Mouse (Mus musculus) left cerebral cortex, postnatal 25 days (tissue): ENCODE results near the gene Wars. TPM values are rescaled to one million over a fixed set of nuclear protein-coding genes. Genes with fewer than 3 reads are reported as not detected.
"Not testable (repeated sequence)": the region's sequence is repeated elsewhere in the genome, so short reads cannot be mapped to it uniquely, and the experiment has no call there.

Experiments used
- DNase-seq, 2 experiments: peaks; one replicate each; pipeline ENCODE4 v3.0.0; 2022; ENCODE audit warnings: low spot score in 2 of 2, mixed read lengths in 1 of 2
- intact Hi-C: fragments of 180-260 bp; cut with DNase I; formaldehyde crosslinking; loops from one replicate; pipeline ENCODE4 v1.15.1; 2025
- total RNA-seq, 2 experiments: library from RNA; stranded (reverse); gene quantifications; 2 replicates each; pipeline ENCODE4 v1.2.3; 2021

The Wars gene
- total RNA-seq, 2 experiments from 2014 or later = 87.2 to 93.6 TPM

- DNase-seq = no peak
- intact Hi-C loops = no loop called here
These were observed 28.9 kb downstream of the Wars start for GRCm38 (mm10) chr12:108865007-108865494.

DNA sequence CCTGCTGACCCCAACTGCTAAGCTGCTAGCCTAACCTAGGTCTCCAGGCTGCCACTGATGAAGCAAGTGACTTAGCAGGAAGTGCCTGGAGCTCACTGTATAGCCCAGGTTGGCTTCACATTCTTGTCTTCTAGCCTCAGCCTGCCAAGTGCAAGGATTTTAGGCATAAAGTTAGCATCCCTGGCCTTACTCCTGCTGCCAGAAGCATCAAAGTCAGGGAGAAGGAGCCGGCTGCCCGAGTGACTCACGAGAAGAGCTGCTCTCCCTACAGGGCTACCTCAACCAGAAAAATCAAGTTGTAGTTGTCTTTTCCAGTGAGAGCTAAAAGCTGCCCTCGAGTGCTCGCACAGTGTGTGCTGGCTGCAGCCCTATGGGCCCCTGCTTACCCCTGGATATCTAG is 35.5 kb downstream of the Wars start:
- intact Hi-C loops = no loop called here

GRCm38 (mm10) chr12:108857589-108858184 is 36.3 kb downstream of the Wars start:
- intact Hi-C loops = no loop called here
- no peak for DNase-seq

More for the DNA sequence above, 35.5 kb downstream of the Wars start:
- DNase-seq = no peak

- DNase-seq = no peak
- intact Hi-C loops = no loop called here
These were observed 36.9 kb downstream of the Wars start for GRCm38 (mm10) chr12:108857109-108857508.

DNA sequence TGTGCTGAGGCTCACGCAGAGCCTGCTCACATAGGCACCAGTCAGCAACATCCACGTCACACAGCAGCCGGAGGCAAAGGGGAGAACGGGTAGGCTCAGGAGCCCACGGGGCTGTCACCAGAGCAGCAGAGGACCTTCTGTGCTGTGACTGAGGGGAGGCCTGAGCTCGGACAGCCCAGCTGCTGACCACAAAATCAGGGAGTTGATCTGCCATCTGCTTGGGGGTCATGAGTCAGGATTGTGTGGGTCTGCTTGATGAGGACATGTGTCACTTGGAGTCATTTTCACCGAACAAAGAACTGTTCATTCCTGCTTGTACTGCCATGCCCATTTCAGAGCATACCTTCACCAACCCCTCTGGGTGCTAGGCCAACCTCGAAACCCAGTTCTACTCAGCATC is 37.8 kb downstream of the Wars start:
- intact Hi-C loops = no loop called here
- no peak for DNase-seq

DNA sequence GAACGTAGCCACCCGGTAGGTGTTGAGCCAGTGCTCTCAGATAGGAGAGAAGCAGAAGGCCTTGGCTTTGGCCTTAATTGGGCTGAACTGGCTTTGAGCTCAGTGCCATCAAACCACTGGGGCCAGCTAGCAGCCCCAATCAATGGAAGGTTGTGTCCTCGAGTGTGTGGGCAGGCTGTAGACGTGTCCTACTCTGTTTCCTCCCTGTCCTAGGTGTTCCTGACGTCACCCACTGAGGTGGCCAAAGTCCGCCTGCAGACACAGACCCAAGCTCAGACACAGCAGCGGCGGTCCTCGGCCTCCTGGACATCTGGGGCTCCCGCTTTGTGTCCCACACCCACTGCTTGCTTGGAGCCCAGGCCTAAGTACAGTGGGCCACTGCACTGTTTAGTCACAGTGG is 38.9 kb downstream of the Wars start:
- no peak for DNase-seq
- intact Hi-C loops = no loop called here

- DNase-seq = no peak
- intact Hi-C loops = no loop called here
These were observed 41.2 kb downstream of the Wars start for GRCm38 (mm10) chr12:108852822-108853221.

DNA sequence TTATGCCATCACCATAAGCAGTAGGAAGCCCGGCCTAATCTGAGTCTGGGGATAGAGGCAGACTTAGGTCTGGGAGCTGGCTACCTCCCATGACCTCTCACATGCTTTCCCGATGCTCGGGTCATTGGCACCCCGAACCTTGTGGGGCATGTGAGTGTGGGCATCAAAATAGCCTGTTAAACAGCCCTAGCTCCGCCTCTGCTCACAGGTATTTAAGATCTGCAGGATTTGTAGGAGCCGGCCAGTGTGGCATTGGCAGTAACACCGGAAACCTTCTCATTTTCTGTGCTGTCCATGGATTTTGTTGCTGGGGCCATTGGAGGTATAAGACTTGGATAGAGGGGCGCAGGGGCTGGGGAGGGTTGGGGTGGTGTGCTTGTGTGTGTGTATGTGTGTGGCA is 43.1 kb downstream of the Wars start:
- intact Hi-C loops = no loop called here

GRCm38 (mm10) chr12:108850129-108850528 is 43.8 kb downstream of the Wars start:
- intact Hi-C loops = no loop called here
- no peak for DNase-seq

More for the DNA sequence above, 43.1 kb downstream of the Wars start:
- no peak for DNase-seq

GRCm38 (mm10) chr12:108849488-108850022 is 44.4 kb downstream of the Wars start:
- intact Hi-C loops = no loop called here
- DNase-seq = no peak

GRCm38 (mm10) chr12:108848033-108848432 is 45.9 kb downstream of the Wars start:
- not testable (repeated sequence) for DNase-seq

DNA sequence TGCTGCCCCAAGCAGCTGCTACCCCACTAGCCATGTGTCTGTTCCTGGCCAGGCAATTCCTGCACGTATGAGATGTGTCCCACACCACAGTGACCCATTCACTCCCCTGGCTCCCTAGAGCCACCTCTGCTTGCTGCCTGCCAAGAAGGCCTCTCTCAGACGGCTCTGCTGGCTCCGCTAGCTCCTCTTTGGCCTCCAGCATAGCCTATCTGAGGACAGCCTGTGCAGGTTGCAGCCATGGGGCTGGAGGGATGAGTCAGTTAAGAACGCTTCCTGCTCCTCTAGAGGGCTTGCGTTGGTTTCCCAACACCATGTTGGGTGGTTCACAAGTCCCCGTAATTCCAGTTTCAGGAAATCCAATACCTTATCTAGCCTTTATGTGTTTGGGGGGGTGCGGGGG is 51.3 kb downstream of the Wars start:
- intact Hi-C loops = no loop called here
- no peak for DNase-seq

More at GRCm38 (mm10) chr12:108848033-108848432, 45.9 kb downstream of the Wars start:
- intact Hi-C loops = not testable (repeated sequence)

DNA sequence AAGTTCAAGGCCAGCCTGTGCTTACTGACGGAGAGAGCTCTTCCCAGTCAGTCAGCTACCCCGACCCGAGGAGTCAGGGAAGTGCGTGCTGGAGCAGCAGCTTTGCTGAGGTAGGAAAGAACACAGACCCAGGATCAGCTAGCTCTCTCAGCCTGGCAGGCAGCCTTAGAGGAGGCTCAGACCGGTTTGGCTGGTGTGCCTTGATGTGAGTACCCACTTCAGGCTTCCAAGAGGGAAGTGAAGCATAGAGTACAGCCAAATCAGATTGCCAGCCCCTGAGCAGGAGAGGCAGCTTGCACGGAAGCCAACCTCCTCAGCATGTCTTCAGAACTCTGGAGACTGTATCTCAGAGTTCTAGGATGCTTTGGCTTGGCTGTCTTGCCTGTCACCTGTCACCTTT is 52.8 kb downstream of the Wars start:
- intact Hi-C loops = no loop called here
- peak in 1 of 2 experiments; percentile 33 for DNase-seq

- intact Hi-C loops = loop anchor here (2.0 kb wide), 1 partner anchor 42 kb away; no protein-coding TSS in a partner anchor
- DNase-seq = no peak
These were observed 57.3 kb downstream of the Wars start for GRCm38 (mm10) chr12:108836722-108837121.

DNA sequence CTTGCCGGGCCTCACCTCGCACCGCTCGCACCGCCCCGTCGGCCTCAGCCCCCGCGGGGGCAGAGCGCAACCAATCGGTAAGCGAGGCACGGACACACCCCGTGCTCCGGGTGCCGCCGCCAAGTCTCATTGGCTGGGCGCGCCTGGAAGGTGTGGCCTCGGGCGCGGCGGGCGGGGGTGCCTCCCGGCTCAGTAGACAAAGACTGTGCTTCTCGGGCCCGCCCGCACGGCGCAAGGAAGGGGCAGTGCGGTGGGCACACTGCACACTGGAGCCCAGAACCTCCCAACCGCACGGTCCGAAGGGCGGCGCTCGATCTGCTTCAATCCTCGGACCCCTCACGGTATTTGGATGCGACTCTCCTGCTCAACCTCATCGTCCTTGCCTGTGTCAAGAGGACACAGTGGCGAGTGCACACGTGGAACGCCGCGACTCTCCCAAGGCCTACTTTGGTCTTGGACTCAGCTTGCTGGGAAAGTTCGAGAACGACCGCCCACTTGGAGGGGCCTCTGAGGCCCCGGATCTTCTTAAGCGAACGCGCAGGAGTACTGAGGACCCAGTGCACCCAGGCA is 58.0 kb downstream of the Wars start, which contains the start of the genes Slc25a29 and Slc25a47:
Gene Slc25a29 (minus strand): TSS at position 44 of the 570 bp plus-strand sequence.
Gene Slc25a47 (plus strand): TSS at position 207 of the 570 bp plus-strand sequence.
- intact Hi-C loops = loop anchor here (2.0 kb wide), 1 partner anchor 41 kb away; no protein-coding TSS in a partner anchor
- peak; percentile 97 to 98 for DNase-seq

DNA sequence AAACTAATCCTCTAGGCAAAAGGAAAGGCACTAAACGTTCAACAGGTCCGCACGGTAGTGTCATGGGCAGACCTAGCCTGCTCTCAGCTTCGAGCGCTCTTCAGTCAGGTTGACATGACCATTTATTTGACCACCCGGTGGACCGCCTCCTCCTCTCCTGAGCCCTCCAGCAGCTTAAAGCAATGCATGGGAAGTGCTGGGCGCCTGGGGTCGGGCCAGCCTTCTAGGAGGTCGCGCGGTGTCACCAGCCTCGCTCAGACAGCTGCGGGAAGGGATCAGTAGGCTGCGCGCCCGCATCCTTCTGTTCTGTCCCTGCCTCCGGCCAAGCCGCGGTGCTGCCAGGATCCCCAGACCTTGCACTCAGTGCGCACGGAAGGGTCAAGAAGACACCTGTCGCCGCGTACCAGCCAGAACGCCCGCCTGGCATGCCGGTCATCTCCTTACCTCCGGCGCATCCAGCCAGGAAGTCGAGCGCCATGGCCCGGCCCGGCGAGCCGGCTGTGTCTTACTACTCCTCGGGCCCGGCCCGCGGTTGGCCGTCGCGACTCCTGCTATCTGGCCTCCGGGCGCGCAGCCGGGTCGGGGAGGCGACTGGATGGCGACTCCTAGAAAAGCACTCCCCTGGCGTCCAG is 58.6 kb downstream of the Wars start:
- intact Hi-C loops = no loop called here
- peak in 1 of 2 experiments; percentile 14 for DNase-seq

GRCm38 (mm10) chr12:108834786-108835185 is 59.2 kb downstream of the Wars start:
- DNase-seq = no peak

GRCm38 (mm10) chr12:108834337-108834736 is 59.6 kb downstream of the Wars start:
- intact Hi-C loops = no loop called here
- no peak for DNase-seq

More at GRCm38 (mm10) chr12:108834786-108835185, 59.2 kb downstream of the Wars start:
- intact Hi-C loops = no loop called here

DNA sequence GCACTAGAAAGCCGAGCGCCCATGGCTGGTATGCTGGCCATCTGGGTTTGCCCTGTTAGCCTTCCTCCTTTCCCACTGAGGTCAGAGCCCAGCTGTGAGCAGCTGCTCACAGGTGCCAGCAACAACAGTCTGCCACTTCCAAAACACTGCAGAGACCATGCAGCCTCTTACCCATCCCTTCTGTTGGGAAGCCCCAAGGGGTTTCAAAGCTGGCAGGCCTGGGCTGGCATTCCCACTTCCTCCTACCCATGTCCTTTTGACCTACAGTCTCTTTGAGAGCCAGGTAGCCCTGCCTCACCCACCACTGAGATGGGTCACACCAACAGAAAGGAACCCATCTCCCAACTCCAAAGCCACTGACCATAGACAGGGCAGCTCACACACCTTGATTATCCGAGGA is 60.6 kb downstream of the Wars start:
- DNase-seq = no peak
- intact Hi-C loops = no loop called here

DNA sequence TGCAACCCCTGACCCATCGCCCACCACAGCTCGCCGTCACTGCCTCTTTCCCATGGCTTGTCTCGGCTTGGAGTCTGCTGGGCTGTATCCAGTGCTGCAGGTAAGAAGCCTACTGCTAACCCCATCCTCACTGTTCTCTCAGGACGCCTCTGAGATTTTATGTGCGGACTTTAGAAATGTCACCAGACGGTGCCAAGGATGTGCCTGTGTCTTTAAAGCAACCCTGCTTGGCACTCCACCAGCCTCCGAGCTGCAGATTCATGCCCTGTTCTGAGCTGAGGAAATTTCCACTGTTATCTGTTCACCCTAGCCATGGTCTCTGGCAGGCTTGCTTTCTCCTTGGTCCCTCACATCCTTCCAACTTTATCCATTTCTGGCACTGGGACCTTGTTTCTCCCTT is 61.1 kb downstream of the Wars start:
- intact Hi-C loops = no loop called here
- DNase-seq = peak in 1 of 2 experiments; percentile 57
